Mouse (Mus musculus) mesoderm, embryonic 11.5 days (tissue): Measurements from ENCODE around the gene Stmn1.

ENCODE experiments used
- DNase-seq: peaks from one replicate; pipeline ENCODE4 v3.0.0-alpha.2; 2012; ENCODE audit warnings: low read depth, low spot score

Gene Stmn1

DNA sequence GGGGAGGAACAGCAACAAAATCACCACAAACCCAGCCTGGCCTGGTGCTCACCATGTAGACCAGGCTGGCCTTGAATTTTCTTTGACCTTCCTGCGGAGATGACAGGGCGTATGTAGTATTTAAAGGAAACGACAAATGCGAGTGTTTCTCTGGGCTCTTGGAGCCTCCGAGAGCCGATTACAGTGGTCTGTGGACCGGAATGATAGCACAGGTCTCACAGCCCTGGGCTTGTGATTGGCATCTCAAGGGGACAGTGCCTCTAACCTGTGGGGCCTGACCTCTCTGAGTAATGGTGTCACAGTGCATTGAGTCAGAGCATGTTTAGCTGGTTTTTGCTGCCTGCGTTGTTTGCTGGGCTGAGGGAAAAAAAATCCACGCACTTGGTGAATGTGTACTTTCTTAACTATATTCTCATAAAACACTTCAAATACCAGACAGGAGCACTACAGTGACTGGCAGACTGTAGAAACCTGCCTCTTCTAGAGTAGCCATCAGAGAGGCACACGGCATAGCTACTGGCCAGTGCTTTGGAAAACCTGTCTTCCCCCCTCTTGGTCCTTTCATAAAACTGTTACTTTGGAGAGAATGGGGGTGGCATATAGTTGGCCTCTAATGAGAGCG is 46.3 kb downstream of the Stmn1 start:
- no peak for DNase-seq

DNA sequence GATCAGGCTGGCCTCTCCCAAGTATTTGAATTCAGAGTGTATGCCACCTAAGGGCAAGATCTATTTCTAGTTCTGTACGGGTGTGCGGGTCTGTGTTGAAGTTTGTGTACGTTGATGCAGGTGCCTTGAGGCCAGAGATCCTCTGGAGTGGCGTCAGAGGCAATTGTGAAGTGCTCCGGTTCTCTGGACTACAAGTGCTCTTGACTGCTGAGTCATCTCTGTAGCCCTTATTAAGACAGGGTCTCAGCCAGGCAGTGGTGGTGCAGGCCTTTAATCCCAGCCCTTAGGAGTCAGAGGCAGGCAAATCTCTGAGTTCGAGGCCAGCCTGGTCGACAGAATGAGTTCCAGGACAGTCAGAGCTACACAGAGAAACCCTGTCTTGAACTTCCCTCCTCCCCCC is 47.5 kb downstream of the Stmn1 start:
- no peak for DNase-seq

DNA sequence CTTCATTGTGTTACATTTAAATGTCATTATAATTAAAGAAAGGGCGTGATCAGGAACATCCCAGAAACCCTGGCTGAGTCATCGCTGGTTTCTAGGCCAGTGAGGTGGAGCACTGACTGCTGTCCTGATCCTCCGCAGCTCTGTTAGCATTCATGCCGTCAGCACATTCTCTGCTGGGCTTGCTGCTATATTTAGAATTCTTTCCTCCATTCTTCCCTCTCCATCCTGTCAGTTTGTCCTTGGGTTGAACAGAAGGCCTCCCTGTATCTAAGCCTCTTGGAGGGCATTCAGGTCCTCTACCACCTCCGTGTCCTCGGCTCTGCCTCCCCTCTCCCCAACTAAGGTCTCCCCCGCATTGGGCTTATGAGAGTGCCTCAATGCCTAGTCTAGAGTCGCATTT is 48.9 kb downstream of the Stmn1 start:
- DNase-seq: no peak

DNA sequence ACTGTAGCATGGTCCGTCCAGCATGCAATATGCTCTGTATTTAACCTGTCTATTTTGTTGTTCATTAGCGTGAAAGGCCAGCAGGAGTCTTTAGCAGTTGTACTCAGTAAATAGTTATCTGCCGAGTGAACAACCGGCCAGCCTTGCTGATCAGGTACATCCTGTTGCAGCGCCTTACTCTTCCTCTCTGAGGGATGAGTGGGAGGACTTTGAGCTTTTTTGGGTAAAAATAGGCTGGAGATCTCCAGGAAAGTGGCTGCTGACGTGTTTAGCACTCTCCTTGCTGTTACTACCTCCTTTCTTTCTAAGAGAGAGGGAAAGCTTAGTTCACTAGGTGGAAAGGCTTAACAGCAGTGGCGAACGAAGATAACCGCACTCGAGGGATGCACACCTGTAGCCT is 49.6 kb downstream of the Stmn1 start:
- DNase-seq: no peak

DNA sequence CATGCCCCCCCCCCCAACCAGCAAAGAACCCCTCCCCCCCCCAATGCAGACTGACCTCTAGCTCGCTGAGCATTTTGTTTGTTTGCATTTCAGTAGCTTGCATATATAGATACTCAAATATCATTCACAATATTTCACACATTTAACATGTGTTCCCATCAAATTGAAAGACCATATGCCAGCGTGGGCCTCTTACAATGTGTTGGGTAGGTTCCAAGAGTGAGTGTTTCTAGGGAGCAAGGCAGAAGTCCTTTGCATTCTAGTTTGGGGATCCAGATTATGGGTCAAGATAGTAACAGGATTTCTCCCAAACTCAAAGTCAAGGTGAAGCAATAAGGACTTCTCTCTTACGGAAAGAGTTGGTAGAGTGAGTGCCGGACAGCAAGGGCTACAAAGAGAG is 50.4 kb downstream of the Stmn1 start:
- no peak for DNase-seq

DNA sequence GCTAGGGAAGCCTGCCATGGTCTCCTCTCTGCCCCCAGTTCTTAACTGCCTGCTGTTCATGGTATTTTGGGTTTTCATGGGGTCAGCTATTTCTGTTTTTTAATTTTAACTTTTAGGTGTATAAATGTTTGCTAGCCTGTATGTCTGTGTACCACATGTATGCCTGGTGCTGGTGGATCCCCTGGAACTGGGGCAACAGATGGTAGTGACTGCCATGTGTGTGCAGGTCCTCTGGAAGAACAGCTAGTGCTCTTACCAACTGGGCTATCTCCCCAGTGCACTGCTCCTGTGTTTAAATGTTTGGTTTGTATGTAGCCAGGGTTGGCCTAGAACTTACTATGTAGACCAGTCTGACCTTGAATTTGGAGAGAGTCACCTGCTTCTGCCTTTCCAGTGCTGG is 51.2 kb downstream of the Stmn1 start:
- no peak for DNase-seq
